Mouse (Mus musculus): ENCODE measurements around the gene Zscan2.

- no peak for TF ChIP-seq CTCF (IDR thresholded peaks at IDR 0.05; ENCODE audit: low read depth, low read length)
- TF ChIP-seq POLR2A (IDR thresholded peaks at IDR 0.05; ENCODE audit: extremely low read depth, insufficient read depth, low read length), result no peak
Observed at GRCm38 (mm10) chr7:80835984-80836652, 24.6 kb upstream of the Zscan2 start.
